Mouse (Mus musculus) inflammation-experienced regulatory T-cells, adult 16 weeks (primary cell): ENCODE data around the gene Rab13. TPM values are rescaled to one million over a fixed set of nuclear protein-coding genes. Genes with fewer than 3 reads are reported as not detected.

ENCODE experiments used
- polyA plus RNA-seq: library from polyadenylated mRNA; unstranded; fragments of 100-300 nt; shearing (Covaris generic); gene quantifications from one replicate; pipeline ENCODE4 v1.2.1, GENCODE M21; 2017

Gene Rab13
- polyA plus RNA-seq = not detected

GRCm38 (mm10) chr3:90213377-90213866 is at the start of gene Rab13, which contains the start of gene Rps27:
Gene Rab13, plus strand, starts transcription at chr3:90213695.
Gene Rps27, minus strand, starts transcription at chr3:90213651.

DNA sequence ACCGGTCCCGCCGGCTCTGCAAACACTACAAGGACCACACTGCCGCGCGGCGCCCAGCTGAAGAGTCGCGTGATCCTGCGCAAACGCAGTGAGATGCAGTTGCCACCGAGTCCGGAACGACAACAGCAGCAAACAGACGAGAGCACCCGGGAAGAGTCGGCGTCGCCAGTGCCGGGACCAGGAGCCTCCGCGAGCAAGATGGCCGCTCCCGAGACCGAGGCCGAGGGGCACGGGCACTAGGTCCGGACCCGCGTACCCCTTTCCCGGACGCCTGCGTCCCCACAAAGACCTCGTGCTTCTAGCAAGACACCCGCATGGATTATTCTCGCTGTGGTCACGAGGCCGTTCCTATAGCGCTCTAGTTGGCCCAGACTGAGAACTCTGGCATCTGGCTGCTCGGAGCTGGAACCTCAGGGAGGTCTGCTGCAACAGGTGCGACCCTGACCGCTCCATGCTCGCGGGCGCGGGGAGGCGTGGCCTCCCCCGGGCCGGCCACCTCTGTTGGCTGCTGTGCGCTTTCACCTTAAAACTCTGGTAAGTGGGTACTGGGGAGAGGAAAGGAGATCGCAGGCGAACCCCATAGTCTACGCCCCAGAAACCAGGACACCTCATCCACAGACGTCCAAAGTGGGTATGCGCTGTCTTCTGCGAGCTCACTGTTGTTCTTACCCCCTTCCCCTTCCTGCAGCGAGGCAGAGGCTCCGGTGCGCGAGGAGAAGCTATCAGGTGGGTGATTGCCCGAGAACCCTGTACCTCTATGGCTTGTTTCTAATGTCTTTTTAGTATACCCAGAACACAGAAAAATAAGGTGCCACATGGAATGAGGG is 18.2 kb downstream of the Rab13 start, which contains the start of gene Jtb:
Jtb (plus strand) TSS at position 91 of the 827 bp plus-strand sequence.

GRCm38 (mm10) chr3:90242984-90243775 is 29.7 kb downstream of the Rab13 start, which contains the start of gene Creb3l4:
Gene Creb3l4, minus strand, starts transcription at chr3:90243512.

GRCm38 (mm10) chr3:90247960-90248745 is 34.7 kb downstream of the Rab13 start, which contains the start of gene Slc39a1:
Gene Slc39a1, plus strand, starts transcription at chr3:90248172.

DNA sequence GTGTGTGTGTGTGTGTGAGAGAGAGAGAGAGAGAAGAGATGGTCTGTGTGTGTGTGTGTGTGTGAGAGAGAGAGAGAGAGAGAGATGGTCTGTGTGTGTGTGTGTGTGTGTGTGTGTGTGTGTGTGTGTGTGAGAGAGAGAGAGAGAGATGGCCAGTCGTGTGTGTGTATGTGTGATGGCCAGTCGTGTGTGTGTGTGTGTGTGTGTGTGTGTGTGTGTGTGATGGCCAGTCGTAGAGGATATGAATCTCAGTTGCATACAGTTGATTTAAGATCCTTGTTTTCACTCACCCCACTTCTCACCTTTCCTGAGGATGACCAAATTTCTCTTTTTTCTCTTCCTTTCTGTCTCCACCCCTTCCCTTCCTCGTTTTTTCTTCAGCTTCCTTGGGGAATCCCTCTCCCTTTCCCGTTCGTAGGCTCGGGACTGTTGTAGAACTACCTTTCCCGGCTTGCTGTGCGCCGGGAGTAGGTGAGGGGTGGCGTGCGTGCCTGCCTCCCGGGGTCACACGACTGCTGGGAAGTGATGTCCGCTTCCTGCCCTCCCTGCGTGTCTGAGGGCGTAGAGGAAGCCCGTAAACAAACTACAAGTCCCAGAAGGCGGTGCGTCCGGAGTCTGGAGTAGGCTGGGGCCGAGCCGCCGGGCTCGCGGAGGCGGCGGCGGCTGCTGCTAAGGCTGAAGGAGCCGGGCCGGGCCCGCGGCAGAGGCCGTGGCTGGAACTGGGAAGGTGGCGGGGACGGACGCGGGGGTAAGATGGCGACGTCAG is 40.3 kb downstream of the Rab13 start, which contains the start of gene Crtc2:
Crtc2 (plus strand) TSS at position 511 of the 766 bp plus-strand sequence.

GRCm38 (mm10) chr3:90265034-90265931 is 51.8 kb downstream of the Rab13 start, which contains the start of gene Dennd4b:
Gene Dennd4b, plus strand, starts transcription at chr3:90265185.

Other genes with a start within 250 kb of the Rab13 start
- gene Hax1, start 214.9 kb upstream of the Rab13 start, polyA plus RNA-seq = 116 TPM
- gene 4933434E20Rik, start 162.1 kb upstream of the Rab13 start, polyA plus RNA-seq = 166 TPM
- 273 TPM for gene Ubap2l, start 161.1 kb upstream of the Rab13 start, polyA plus RNA-seq
- 1,000 TPM for gene Tpm3, start 141.0 kb upstream of the Rab13 start, polyA plus RNA-seq
- 0.63 TPM for gene Nup210l, start 109.6 kb upstream of the Rab13 start, polyA plus RNA-seq
- gene Rps27, start within 50 bp of the Rab13 start, polyA plus RNA-seq = 2,655 TPM
- gene Jtb, start 17.9 kb downstream of the Rab13 start, polyA plus RNA-seq = 194 TPM
- not detected for gene Creb3l4, start 29.8 kb downstream of the Rab13 start, polyA plus RNA-seq
- gene Slc39a1, start 34.5 kb downstream of the Rab13 start, polyA plus RNA-seq = 3.4 TPM
- gene Crtc2, start 40.5 kb downstream of the Rab13 start, polyA plus RNA-seq = 114 TPM
- 65.5 TPM for gene Dennd4b, start 51.5 kb downstream of the Rab13 start, polyA plus RNA-seq
- gene Gatad2b, start 79.5 kb downstream of the Rab13 start, polyA plus RNA-seq = 13.3 TPM
- gene Slc27a3, start 176.2 kb downstream of the Rab13 start, polyA plus RNA-seq = 0.24 TPM
- 43.9 TPM for gene Ints3, start 219.9 kb downstream of the Rab13 start, polyA plus RNA-seq